Mouse (Mus musculus) liver, embryonic 15.5 days (tissue): Measurements from ENCODE around the gene Zfp362. TPM values are rescaled to one million over a fixed set of nuclear protein-coding genes. Genes with fewer than 3 reads are reported as not detected.

Experiments used
- ATAC-seq: fragments of 200-750 bp; cut with Nextera tagmentation; 2 replicates; pipeline ENCODE4 v1.8.0; 2017; ENCODE audit warnings: moderate number of reproducible peaks, mild to moderate bottlenecking, moderate library complexity; ENCODE audit not compliant: insufficient read depth
- H3K27ac ChIP-seq: fragments of 300-500 bp; sonication (generic); replicated peaks from 2 replicates; pipeline ENCODE4 v1.5.1; 2015; ENCODE audit warnings: mild to moderate bottlenecking, inconsistent platforms
- H3K27me3 ChIP-seq: fragments of 300-500 bp; sonication (generic); 2 replicates; pipeline ENCODE4 v1.6.1; 2015; ENCODE audit warnings: mild to moderate bottlenecking, inconsistent platforms
- H3K36me3 ChIP-seq: fragments of 300-500 bp; sonication (generic); replicated peaks from 2 replicates; pipeline ENCODE4 v1.6.1; 2015; ENCODE audit warnings: moderate library complexity, mild to moderate bottlenecking, inconsistent platforms
- H3K4me1 ChIP-seq: fragments of 300-500 bp; sonication (generic); replicated peaks from 2 replicates; pipeline ENCODE4 v1.6.1; 2015; ENCODE audit warnings: inconsistent platforms
- H3K4me2 ChIP-seq: fragments of 300-500 bp; sonication (generic); 2 replicates; pipeline ENCODE4 v1.6.1; 2015; ENCODE audit warnings: moderate library complexity, mild to moderate bottlenecking, inconsistent platforms
- H3K4me3 ChIP-seq: fragments of 300-500 bp; sonication (generic); replicated peaks from 2 replicates; pipeline ENCODE4 v1.5.1; 2015; ENCODE audit warnings: mild to moderate bottlenecking, inconsistent platforms
- H3K9ac ChIP-seq: fragments of 300-500 bp; sonication (generic); 2 replicates; pipeline ENCODE4 v1.6.1; 2015; ENCODE audit warnings: moderate library complexity, mild to moderate bottlenecking, inconsistent platforms
- H3K9me3 ChIP-seq: fragments of 300-500 bp; sonication (generic); replicated peaks from 2 replicates; pipeline ENCODE4 v1.6.1; 2016; ENCODE audit warnings: inconsistent platforms
- WGBS: fragments of 180-500 bp; shearing (Covaris S2); methylation state at CpG from one replicate; pipeline ENCODE4 v1.1.7; 2015; ENCODE audit warnings: mixed read lengths; ENCODE audit not compliant: insufficient replicate concordance; 5-methylcytosine and 5-hydroxymethylcytosine counted together
- polyA plus RNA-seq: library from polyadenylated mRNA; unstranded; fragments of >200 nt; fragmentation: Nextera tagmentation; extraction: Ambion mirVana; gene quantifications from 2 replicates; pipeline ENCODE4 v1.2.1, GENCODE M21; 2015

The Zfp362 gene
- polyA plus RNA-seq, 1 experiment from 2014 or later: 6.5 TPM

GRCm38 (mm10) chr4:128777593-128777992 lies 28.3 kb downstream of the Zfp362 start:
- 74% methylated on average over 11 of the region's 11 CpGs for WGBS
- H3K9me3 ChIP-seq: no peaks in the 10 kb centered on the region
- ATAC-seq: no peak
- H3K4me3 ChIP-seq: no peak overlapping the region
- peaks cover 85% of the 10 kb centered on the region for H3K36me3 ChIP-seq
- no peak overlapping the region for H3K27ac ChIP-seq
- H3K4me1 ChIP-seq: peaks cover 10% of the 10 kb centered on the region
- no peaks in the 10 kb centered on the region for H3K27me3 ChIP-seq
- no peak overlapping the region for H3K9ac ChIP-seq
- H3K4me2 ChIP-seq: no peak overlapping the region

DNA sequence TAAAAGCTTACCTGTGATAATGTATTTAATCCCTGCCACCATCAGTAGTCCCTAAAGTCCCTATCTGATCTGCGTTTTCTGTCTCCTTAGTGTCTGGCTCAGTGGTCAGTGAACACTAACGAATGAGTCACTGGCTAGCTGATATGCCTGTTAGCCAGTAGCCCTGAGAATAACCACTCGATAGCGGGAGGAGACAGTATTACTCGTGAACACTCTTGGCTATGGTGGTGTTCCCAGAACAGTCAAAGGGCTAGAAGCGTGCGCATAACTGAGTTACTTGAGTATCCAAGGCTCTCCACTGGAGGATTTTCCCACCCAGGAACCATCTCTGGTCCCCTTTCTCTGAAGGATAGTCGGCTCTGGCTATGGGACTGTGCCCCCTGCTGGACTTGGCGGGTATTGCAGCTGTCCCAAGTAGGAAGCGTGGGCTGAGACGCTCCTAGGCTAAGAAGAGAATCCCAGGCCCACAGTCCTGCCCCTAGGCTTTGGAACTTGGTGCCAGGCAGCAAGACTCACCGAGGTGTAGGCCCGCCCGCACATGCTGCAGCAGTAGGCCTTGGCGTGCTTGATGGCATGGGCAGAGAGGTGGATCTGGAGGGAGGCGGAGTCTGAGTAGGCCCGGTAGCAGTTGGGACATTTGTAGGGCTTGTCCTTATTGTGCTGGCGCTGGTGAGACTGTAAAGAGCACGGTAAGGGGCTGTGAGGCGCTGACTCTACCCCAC lies 29.1 kb downstream of the Zfp362 start:
- Histone ChIP-seq H3K9ac (no peak overlapping the region), H3K9me3 (no peaks in the 10 kb centered on the region), H3K4me3 (no peak overlapping the region), H3K27me3 (no peaks in the 10 kb centered on the region), H3K4me2 (no peak overlapping the region), H3K36me3 (peaks cover 81% of the 10 kb centered on the region), H3K27ac (no peak overlapping the region), H3K4me1 (peaks cover 2% of the 10 kb centered on the region; the same call in 1 of the 2 replicates)
- ATAC-seq: peak; percentile 41; the same call in 1 of the 2 replicates
- WGBS: 47% methylated on average over 20 of the region's 20 CpGs

GRCm38 (mm10) chr4:128774467-128774866 lies 31.4 kb downstream of the Zfp362 start:
- peaks cover 2% of the 10 kb centered on the region; the same call in 1 of the 2 replicates for H3K4me1 ChIP-seq
- ATAC-seq: no peak
- no peak overlapping the region for H3K27ac ChIP-seq
- no peak overlapping the region for H3K4me2 ChIP-seq
- H3K4me3 ChIP-seq: no peak overlapping the region
- peaks cover 65% of the 10 kb centered on the region for H3K36me3 ChIP-seq
- H3K27me3 ChIP-seq: no peaks in the 10 kb centered on the region
- 86% methylated on average over 9 of the region's 9 CpGs for WGBS
- no peak overlapping the region for H3K9ac ChIP-seq
- H3K9me3 ChIP-seq: no peaks in the 10 kb centered on the region

GRCm38 (mm10) chr4:128773820-128774219 lies 32.0 kb downstream of the Zfp362 start:
- 80% methylated on average over 11 of the region's 11 CpGs for WGBS

DNA sequence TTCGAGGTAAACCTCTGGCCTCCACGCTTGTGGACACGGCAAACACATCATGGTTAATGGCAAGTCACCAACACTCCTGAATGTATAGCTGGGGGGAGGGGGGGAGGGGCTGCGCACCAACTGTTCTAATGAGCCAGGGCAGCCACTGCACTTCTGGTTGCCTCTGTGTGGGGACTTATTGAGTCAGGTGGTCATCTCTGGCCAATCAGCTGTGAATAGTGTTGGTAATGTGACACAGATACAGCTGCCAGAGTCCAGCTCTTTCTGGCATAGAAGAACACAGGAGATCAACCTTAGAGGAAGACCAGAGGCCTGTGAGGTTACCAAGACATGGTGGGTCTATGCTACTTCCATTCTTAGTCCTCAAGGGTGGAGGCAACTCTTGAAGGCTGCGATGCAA lies 35.1 kb downstream of the Zfp362 start:
- ATAC-seq: no peak
- Histone ChIP-seq H3K9me3 (no peaks in the 10 kb centered on the region), H3K4me3 (no peak overlapping the region), H3K27me3 (peaks cover 7% of the 10 kb centered on the region; the same call in 1 of the 2 replicates), H3K36me3 (peaks cover 31% of the 10 kb centered on the region), H3K4me2 (no peak overlapping the region), H3K9ac (no peak overlapping the region), H3K4me1 (no peaks in the 10 kb centered on the region; the same call in 1 of the 2 replicates), H3K27ac (no peak overlapping the region)
- 76% methylated on average over 5 of the region's 5 CpGs for WGBS

More at GRCm38 (mm10) chr4:128773820-128774219, 32.0 kb downstream of the Zfp362 start:
- Histone ChIP-seq H3K27ac (no peak overlapping the region), H3K9me3 (no peaks in the 10 kb centered on the region), H3K36me3 (peaks cover 58% of the 10 kb centered on the region), H3K4me3 (no peak overlapping the region), H3K4me2 (no peak overlapping the region), H3K9ac (no peak overlapping the region), H3K4me1 (peaks cover 2% of the 10 kb centered on the region; the same call in 1 of the 2 replicates), H3K27me3 (no peaks in the 10 kb centered on the region)
- ATAC-seq: no peak

GRCm38 (mm10) chr4:128769569-128770355 lies 36.1 kb downstream of the Zfp362 start:
- Histone ChIP-seq H3K27me3 (peaks cover 7% of the 10 kb centered on the region; the same call in 1 of the 2 replicates), H3K9me3 (no peaks in the 10 kb centered on the region), H3K4me1 (no peaks in the 10 kb centered on the region; the same call in 1 of the 2 replicates), H3K4me3 (no peak overlapping the region), H3K4me2 (no peak overlapping the region), H3K9ac (no peak overlapping the region), H3K36me3 (peaks cover 23% of the 10 kb centered on the region), H3K27ac (no peak overlapping the region)
- ATAC-seq: no peak
- WGBS: 57% methylated on average over 13 of the region's 13 CpGs

DNA sequence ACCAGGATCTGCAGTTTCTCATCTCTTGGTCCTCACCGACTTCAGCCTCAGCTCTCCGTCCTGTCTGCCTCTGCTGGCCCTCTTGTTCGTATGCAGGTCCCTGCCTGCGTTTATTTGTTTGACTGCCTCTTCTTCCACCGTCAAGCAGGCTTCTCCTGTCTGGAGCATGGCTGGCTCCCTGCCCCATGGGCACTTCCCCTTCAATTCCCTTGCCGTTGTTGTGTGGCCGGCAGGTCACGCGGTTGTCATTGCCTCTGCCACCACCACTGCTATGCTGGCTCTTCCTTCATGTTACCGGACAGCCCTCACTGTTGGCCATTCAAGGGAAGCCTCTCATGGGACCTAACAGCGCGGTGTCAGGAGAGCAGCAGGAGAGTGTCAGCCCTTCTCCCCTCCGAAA lies 37.7 kb downstream of the Zfp362 start:
- peaks cover 7% of the 10 kb centered on the region; the same call in 1 of the 2 replicates for H3K27me3 ChIP-seq
- 71% methylated on average over 13 of the region's 13 CpGs for WGBS
- H3K4me2 ChIP-seq: no peak overlapping the region
- no peak overlapping the region for H3K27ac ChIP-seq
- H3K9ac ChIP-seq: no peak overlapping the region
- H3K36me3 ChIP-seq: peaks cover 6% of the 10 kb centered on the region; the same call in 1 of the 2 replicates
- no peaks in the 10 kb centered on the region for H3K9me3 ChIP-seq
- H3K4me1 ChIP-seq: no peaks in the 10 kb centered on the region; the same call in 1 of the 2 replicates
- no peak overlapping the region for H3K4me3 ChIP-seq
- ATAC-seq: no peak

GRCm38 (mm10) chr4:128766929-128767328 lies 38.9 kb downstream of the Zfp362 start:
- Histone ChIP-seq H3K27me3 (peaks cover 7% of the 10 kb centered on the region; the same call in 1 of the 2 replicates), H3K4me3 (no peak overlapping the region), H3K9ac (no peak overlapping the region), H3K36me3 (no peaks in the 10 kb centered on the region), H3K27ac (no peak overlapping the region), H3K4me2 (no peak overlapping the region), H3K9me3 (no peaks in the 10 kb centered on the region), H3K4me1 (no peaks in the 10 kb centered on the region; the same call in 1 of the 2 replicates)
- WGBS: 80% methylated on average over 20 of the region's 20 CpGs
- ATAC-seq: no peak

GRCm38 (mm10) chr4:128760029-128760428 lies 45.8 kb downstream of the Zfp362 start:
- peak; percentile 79 for ATAC-seq
- 20% methylated on average over 6 of the region's 6 CpGs for WGBS

DNA sequence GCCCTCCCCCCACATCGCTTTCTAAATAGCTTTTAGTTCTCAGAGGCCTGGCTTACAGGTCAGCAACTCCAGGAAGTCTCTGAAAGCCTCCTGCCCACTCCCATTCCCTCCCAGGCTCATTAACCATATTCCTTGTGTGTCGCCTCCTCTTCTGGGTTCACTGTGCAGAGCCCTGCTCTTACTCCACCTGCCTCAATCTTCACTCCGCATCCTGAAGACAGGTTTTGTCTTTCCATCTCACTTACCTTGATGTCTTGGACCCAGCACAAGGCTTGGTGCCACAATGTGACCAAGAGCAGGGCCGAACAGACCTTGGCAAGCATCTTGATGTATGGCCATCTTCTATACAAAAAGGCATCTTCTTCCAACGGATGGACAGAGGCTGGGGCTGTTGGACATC lies 46.6 kb downstream of the Zfp362 start:
- no peak overlapping the region for H3K4me2 ChIP-seq
- no peaks in the 10 kb centered on the region for H3K36me3 ChIP-seq
- no peak overlapping the region for H3K9ac ChIP-seq
- peaks cover 18% of the 10 kb centered on the region for H3K4me1 ChIP-seq
- H3K4me3 ChIP-seq: no peak overlapping the region
- 70% methylated on average over 5 of the region's 5 CpGs for WGBS
- H3K27ac ChIP-seq: no peak overlapping the region
- H3K9me3 ChIP-seq: no peaks in the 10 kb centered on the region
- no peaks in the 10 kb centered on the region; the same call in 1 of the 2 replicates for H3K27me3 ChIP-seq
- ATAC-seq: no peak

More at GRCm38 (mm10) chr4:128760029-128760428, 45.8 kb downstream of the Zfp362 start:
- Histone ChIP-seq H3K36me3 (no peaks in the 10 kb centered on the region), H3K4me1 (peaks cover 18% of the 10 kb centered on the region), H3K27me3 (no peaks in the 10 kb centered on the region; the same call in 1 of the 2 replicates), H3K9me3 (no peaks in the 10 kb centered on the region), H3K4me3 (no peak overlapping the region), H3K27ac (no peak overlapping the region), H3K9ac (no peak overlapping the region), H3K4me2 (peak overlapping the region; percentile 36; the same call in 1 of the 2 replicates)

GRCm38 (mm10) chr4:128755900-128756299 lies 49.9 kb downstream of the Zfp362 start:
- no peaks in the 10 kb centered on the region; the same call in 1 of the 2 replicates for H3K27me3 ChIP-seq
- no peak for ATAC-seq
- no peak overlapping the region for H3K27ac ChIP-seq
- no peaks in the 10 kb centered on the region for H3K9me3 ChIP-seq
- WGBS: 74% methylated on average over 7 of the region's 7 CpGs
- no peak overlapping the region for H3K9ac ChIP-seq
- H3K4me2 ChIP-seq: no peak overlapping the region
- H3K4me1 ChIP-seq: peaks cover 17% of the 10 kb centered on the region
- peaks cover 29% of the 10 kb centered on the region for H3K36me3 ChIP-seq
- no peak overlapping the region for H3K4me3 ChIP-seq
